Comparison of ENCODE assay signal across 15 mouse cellular contexts in genomic region chr10:24224591-24224990, GRCm38 (mm10). TPM values are rescaled to one million over a fixed set of nuclear protein-coding genes. Genes with fewer than 3 reads are reported as not detected.
DNase-seq lines count a peak whose midpoint lies in the region; ATAC-seq and TF ChIP-seq lines count a peak whose summit lies in the region.
"Had no signal": no experiment of that assay in that cellular context is flagged by ENCODE, and none has a peak within 500 bp of the region (broad histone marks: within the 10 kb centered on the region; RNA-seq: fewer than 3 reads in every experiment).

No protein-coding gene starts in this region.

- H3K36me3 ChIP-seq in kidney, embryonic 16.5 days (ENCODE audit: insufficient read depth, low read length), result no peaks in the 10 kb centered on the region
- no peaks in the 10 kb centered on the region for H3K36me3 ChIP-seq in embryonic facial prominence, embryonic 12.5 days
- no peaks in the 10 kb centered on the region for H3K36me3 ChIP-seq in hindbrain, embryonic 11.5 days (ENCODE audit: control insufficient read depth, insufficient read depth, low read length)
- H3K36me3 ChIP-seq in neural tube, embryonic 12.5 days, result no peaks in the 10 kb centered on the region
- H3K36me3 ChIP-seq: forebrain, embryonic 10.5 days had no signal

- peak overlapping the region; percentile 75 for H3K4me2 ChIP-seq in kidney, embryonic 16.5 days (replicated peaks; ENCODE audit: low read depth, low read length)
- H3K4me2 ChIP-seq in embryonic facial prominence, embryonic 12.5 days (replicated peaks), result peak overlapping the region; percentile 84
- H3K4me2 ChIP-seq in hindbrain, embryonic 11.5 days (replicated peaks; ENCODE audit: low read depth, low read length), result 0 out of 2 replicates have a peak overlapping the region, but pooled peaks have one; percentile 7
- H3K4me2 ChIP-seq in neural tube, embryonic 12.5 days (replicated peaks), result peak overlapping the region; percentile 93

- peaks cover 19% of the 10 kb centered on the region for H3K27me3 ChIP-seq in kidney, embryonic 16.5 days (ENCODE audit: insufficient read depth, low read length)
- peaks cover 30% of the 10 kb centered on the region for H3K27me3 ChIP-seq in embryonic facial prominence, embryonic 12.5 days
- H3K27me3 ChIP-seq in hindbrain, embryonic 11.5 days (ENCODE audit: control insufficient read depth, insufficient read depth, low read length), result peaks cover 15% of the 10 kb centered on the region
- H3K27me3 ChIP-seq in neural tube, embryonic 12.5 days (replicated peaks), result peaks cover 38% of the 10 kb centered on the region
- H3K27me3 ChIP-seq: CH12.LX had no signal

- intact Hi-C loops in gastrocnemius, adult 2 months (cut with DNase I), result no loop called here

- peaks cover 18% of the 10 kb centered on the region for H3K4me1 ChIP-seq in kidney, embryonic 16.5 days (ENCODE audit: insufficient read depth, low read length)
- H3K4me1 ChIP-seq in embryonic facial prominence, embryonic 12.5 days, result 0 out of 2 replicates have a peak, but pooled peaks cover 6% of the 10 kb centered on the region
- H3K4me1 ChIP-seq in hindbrain, embryonic 11.5 days (replicated peaks; ENCODE audit: control insufficient read depth, insufficient read depth, low read length), result 0 out of 2 replicates have a peak, but pooled peaks cover 3% of the 10 kb centered on the region
- peaks cover 17% of the 10 kb centered on the region for H3K4me1 ChIP-seq in neural tube, embryonic 12.5 days

- H3K27ac ChIP-seq in kidney, embryonic 16.5 days (ENCODE audit: low read length), result no peak overlapping the region
- no peak overlapping the region for H3K27ac ChIP-seq in embryonic facial prominence, embryonic 12.5 days
- H3K27ac ChIP-seq in hindbrain, embryonic 11.5 days (ENCODE audit: low read depth, low read length), result no peak overlapping the region
- H3K27ac ChIP-seq in neural tube, embryonic 12.5 days, result no peak overlapping the region
- no peak overlapping the region for H3K27ac ChIP-seq in gastrocnemius, adult 2 months
- H3K27ac ChIP-seq: forebrain, embryonic 10.5 days had no signal

- TF ChIP-seq CTCF in gastrocnemius, adult 2 months (IDR thresholded peaks at IDR 0.05), result no peak

- H3K9me3 ChIP-seq in kidney, embryonic 16.5 days (ENCODE audit: low read length), result no peaks in the 10 kb centered on the region
- H3K9me3 ChIP-seq in embryonic facial prominence, embryonic 12.5 days, result no peaks in the 10 kb centered on the region
- no peaks in the 10 kb centered on the region for H3K9me3 ChIP-seq in hindbrain, embryonic 11.5 days (ENCODE audit: control insufficient read depth, low read length)
- H3K9me3 ChIP-seq in neural tube, embryonic 12.5 days, result no peaks in the 10 kb centered on the region
- H3K9me3 ChIP-seq: forebrain, embryonic 10.5 days had no signal

- DNase-seq in kidney, postnatal 10 days, result no peak
- no peak for DNase-seq in hindbrain, embryonic 11.5 days (ENCODE audit: low spot score)
- DNase-seq in ovary, postnatal 10 days (ENCODE audit: low spot score), result no peak
- DNase-seq in gastrocnemius, adult 2 months, result no peak
- DNase-seq: cerebellum, adult 11-12 months; kidney, adult 2 months; layer of hippocampus, adult 9-11 months; right cerebral cortex, postnatal 14 days; thymus, adult 18-20 months had no signal

- WGBS in kidney, embryonic 16.5 days, result 12% methylated on average over 8 of the region's 8 CpGs
- WGBS in embryonic facial prominence, embryonic 12.5 days, result 15% methylated on average over 8 of the region's 8 CpGs
- 15% methylated on average over 8 of the region's 8 CpGs for WGBS in hindbrain, embryonic 11.5 days
- WGBS in neural tube, embryonic 12.5 days, result 17% methylated on average over 8 of the region's 8 CpGs

- peak overlapping the region; percentile 48 for H3K4me3 ChIP-seq in kidney, embryonic 16.5 days (ENCODE audit: low read length)
- peak overlapping the region; percentile 47; the same call in 1 of the 2 replicates for H3K4me3 ChIP-seq in embryonic facial prominence, embryonic 12.5 days
- no peak overlapping the region for H3K4me3 ChIP-seq in hindbrain, embryonic 11.5 days (ENCODE audit: low read depth, low read length)
- H3K4me3 ChIP-seq in neural tube, embryonic 12.5 days, result 0 out of 2 replicates have a peak overlapping the region, but pooled peaks have one; percentile 2
- no peak overlapping the region for H3K4me3 ChIP-seq in gastrocnemius, adult 2 months

- ATAC-seq in kidney, embryonic 16.5 days (ENCODE audit: low FRiP score, low TSS enrichment), result no peak
- ATAC-seq in embryonic facial prominence, embryonic 12.5 days (ENCODE audit: insufficient number of reproducible peaks, insufficient read depth, low FRiP score, low TSS enrichment), result no peak
- no peak for ATAC-seq in hindbrain, embryonic 11.5 days (ENCODE audit: low FRiP score)
- ATAC-seq in neural tube, embryonic 12.5 days (ENCODE audit: low FRiP score, low read depth), result no peak

- H3K9ac ChIP-seq in kidney, embryonic 16.5 days (replicated peaks; ENCODE audit: low read length), result no peak overlapping the region
- H3K9ac ChIP-seq in embryonic facial prominence, embryonic 12.5 days, result no peak overlapping the region
- no peak overlapping the region for H3K9ac ChIP-seq in hindbrain, embryonic 11.5 days (ENCODE audit: low read depth, low read length)
- H3K9ac ChIP-seq in neural tube, embryonic 12.5 days, result no peak overlapping the region

RNA-seq across cellular contexts. Expression of gene Moxd1, which starts 1.3 kb away (rescaled TPM):
- 23.4 and 24.0 TPM in 2 replicates for polyA plus RNA-seq in kidney, embryonic 16.5 days (2015; fragmentation: Nextera tagmentation; extraction: Ambion mirVana)
- polyA plus RNA-seq in embryonic facial prominence, embryonic 12.5 days (2016; fragmentation: Nextera tagmentation; extraction: Ambion mirVana), result 23.4 and 24.0 TPM in 2 replicates
- 18.3 and 20.2 TPM in 2 replicates for polyA plus RNA-seq in hindbrain, embryonic 11.5 days (2014; fragmentation: Nextera tagmentation; extraction: Ambion mirVana)
- 32.6 and 39.2 TPM in 2 replicates for polyA plus RNA-seq in neural tube, embryonic 12.5 days (2016; fragmentation: Nextera tagmentation; extraction: Ambion mirVana)
- under 1 TPM; 0.28 to 0.94 TPM for total RNA-seq in gastrocnemius, adult 2 months (2021)
- total RNA-seq: CH12.LX; granulocyte monocyte progenitor cell, adult 5-6 weeks had no signal

Comparison
In these comparisons a context has a peak if more than half of its experiments do, and no peak if none do; other contexts are left out.
1. H3K4me2 ChIP-seq: peak in every context shown above with its lines; median percentile 93 in neural tube, embryonic 12.5 days; 84 in embryonic facial prominence, embryonic 12.5 days; 75 in kidney, embryonic 16.5 days; 7 in hindbrain, embryonic 11.5 days.
2. H3K4me3 ChIP-seq: peak in kidney, embryonic 16.5 days (single experiment), embryonic facial prominence, embryonic 12.5 days (single experiment) and neural tube, embryonic 12.5 days (single experiment); none in hindbrain, embryonic 11.5 days (single experiment) and gastrocnemius, adult 2 months (single experiment).